Mouse (Mus musculus): Measurements from ENCODE around the gene Sertad3.

Sertad3 gene

DNA sequence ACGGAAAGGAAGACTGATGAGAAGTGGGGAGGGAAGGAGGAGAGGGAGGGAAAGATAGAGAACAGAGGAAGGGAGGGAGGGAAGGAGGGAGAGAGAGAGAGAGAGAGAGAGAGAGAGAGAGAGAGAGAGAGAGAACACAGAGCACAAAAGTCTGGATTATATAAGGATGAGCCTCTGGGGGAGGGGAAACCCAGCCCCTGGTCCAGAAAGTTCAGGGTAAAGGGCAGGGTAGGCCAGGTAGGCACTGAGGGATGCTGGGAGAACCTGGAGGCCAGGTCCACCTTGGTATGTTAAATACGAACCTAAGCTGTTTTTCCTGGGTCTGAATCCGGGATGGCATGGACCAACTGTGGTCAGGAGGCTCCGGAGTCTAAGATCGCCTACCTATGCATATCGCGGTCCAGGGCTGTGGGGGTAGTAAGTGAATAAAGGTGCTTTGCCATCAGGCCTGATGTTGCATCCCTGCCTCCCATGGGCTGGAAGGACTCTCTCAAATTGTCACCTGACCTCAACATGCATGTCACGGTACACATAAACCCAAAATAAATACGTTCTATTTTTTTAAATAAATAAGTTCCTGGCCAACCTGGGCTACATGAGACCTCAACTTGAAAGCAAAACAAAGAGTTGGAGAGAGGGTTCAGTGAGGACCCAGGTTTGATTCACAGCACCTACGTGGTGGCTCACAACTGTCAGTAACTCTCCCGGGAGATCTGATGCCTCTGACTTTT, 2.0 kb upstream of the Sertad3 start:
- no peak for DNase-seq

GRCm38 (mm10) chr7:27472596-27472995, 972 bp upstream of the Sertad3 start:
- DNase-seq = no peak

DNA sequence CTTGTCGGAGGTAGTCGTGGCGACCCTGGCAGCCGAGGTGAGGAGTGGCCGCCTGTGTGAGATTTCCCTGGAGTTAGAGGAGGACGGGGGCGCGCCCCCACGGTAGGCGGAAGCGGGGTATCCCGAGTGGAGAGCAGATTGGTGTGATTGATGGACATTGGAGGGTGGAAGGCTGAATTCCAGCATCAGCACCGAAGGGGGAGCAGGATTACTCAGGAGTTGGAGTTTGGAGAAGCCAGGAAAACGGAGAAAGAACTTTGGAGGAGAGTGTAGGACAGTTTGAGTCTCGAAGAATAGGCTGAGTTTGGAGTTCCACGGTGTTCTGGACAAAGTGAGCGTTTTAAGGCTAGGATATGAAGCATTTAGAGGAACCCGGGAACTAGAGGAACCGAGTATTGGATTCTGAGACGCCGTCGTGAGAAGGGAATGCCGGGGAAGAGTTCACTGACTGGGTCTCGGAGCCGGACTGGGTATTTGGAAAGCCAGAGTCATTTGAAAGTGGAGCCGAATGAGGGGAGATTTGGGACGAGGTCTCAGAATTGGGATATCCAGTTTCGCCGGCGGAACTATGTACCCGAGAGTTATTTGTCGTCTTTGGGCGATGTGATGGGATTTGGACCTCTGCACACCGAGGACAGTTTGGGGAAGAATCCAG, 394 bp downstream of the Sertad3 start:
- DNase-seq = no peak

DNA sequence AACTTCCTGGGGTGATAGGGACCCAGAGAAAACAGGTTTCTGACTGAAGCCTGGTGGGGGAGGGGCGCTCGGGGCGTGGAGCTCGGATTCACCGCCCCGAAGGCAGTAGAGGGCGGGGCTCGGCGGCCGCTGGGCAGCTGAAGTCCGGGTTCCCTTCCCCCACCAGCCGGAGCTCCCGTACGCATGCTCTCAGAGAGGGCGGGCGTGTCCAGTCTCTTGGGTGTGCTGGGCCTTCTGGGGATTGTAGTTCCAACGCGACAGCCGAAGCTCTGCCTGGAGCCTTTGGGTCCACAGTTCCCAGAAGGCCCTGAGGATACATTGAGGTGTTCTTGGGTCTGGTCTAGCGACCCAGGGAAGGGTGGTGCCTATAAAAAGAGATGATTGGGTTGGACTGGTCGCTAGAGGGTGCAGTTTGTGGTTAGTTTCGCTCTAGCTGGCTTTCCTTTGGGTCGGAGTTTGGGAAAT, 954 bp downstream of the Sertad3 start:
- peak; percentile 99 for DNase-seq

DNA sequence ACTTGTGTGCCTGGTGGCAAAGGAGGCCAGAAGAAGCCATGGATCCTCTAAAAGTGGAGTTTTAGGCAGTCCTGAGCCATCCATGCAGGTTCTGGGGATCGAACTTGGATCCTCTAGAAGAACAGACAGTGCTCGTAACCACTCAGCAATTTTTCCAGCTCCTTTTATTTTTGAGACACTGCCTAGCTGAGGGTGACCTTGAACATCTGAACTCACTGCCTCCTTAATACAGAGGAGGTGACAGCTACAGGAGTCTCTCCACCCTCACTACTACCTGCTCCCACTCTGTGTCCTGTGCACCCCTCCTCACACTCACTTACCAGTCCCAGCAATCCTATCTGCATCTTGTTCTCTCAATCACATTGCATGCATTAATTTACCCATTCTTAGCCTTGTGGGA, 2.0 kb downstream of the Sertad3 start:
- DNase-seq = no peak

GRCm38 (mm10) chr7:27476098-27476635, 2.6 kb downstream of the Sertad3 start:
- DNase-seq = no peak

DNA sequence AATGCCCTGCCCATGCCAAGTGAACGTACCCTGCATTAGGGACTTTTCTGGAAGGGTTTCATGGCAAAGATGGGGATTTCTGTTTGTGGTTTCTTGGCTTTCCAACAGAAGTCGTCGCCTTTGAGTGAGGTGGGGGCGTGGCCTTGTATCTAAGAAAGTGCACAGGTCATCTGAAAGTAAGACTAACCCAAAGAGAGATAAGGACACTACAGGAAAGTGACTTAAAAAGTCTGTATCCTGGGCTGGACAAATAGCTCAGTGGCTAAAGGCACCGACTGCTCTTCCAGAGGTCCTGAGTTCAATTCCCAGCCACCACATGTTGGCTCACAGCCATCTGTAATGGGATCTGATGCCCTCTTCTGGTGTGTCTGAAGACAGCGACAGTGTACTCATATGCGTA, 5.0 kb downstream of the Sertad3 start:
- DNase-seq = no peak

- DNase-seq = no peak
These were observed 6.2 kb downstream of the Sertad3 start for GRCm38 (mm10) chr7:27479750-27480149.

- DNase-seq = no peak
These were observed 6.9 kb downstream of the Sertad3 start for GRCm38 (mm10) chr7:27480506-27480905.

- DNase-seq = no peak
These were observed 7.5 kb downstream of the Sertad3 start for GRCm38 (mm10) chr7:27480927-27481626.

- DNase-seq = peak; percentile 81
These were observed 8.0 kb downstream of the Sertad3 start for GRCm38 (mm10) chr7:27481627-27481969.

DNA sequence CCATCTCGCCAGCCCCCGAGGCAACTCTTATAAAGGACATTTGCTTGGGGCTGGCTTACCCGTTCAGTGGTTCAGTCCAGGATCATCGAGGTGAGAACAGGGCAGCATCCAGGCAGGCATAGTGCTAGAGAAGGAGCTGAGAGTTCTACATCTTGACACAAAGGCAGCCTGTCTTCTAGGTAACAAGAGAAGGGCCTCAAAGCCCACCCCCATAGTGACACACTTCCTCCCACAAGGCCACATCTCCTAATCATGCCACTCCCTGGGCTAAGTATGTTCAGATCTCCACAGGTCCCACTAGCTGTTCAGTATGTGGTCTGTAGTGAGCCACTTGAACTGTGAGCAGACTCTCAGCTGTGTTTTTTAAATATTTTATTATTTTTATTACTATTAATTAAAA, 10.3 kb downstream of the Sertad3 start:
- DNase-seq = no peak

- DNase-seq = no peak
These were observed 12.7 kb downstream of the Sertad3 start for GRCm38 (mm10) chr7:27486102-27486769.

DNA sequence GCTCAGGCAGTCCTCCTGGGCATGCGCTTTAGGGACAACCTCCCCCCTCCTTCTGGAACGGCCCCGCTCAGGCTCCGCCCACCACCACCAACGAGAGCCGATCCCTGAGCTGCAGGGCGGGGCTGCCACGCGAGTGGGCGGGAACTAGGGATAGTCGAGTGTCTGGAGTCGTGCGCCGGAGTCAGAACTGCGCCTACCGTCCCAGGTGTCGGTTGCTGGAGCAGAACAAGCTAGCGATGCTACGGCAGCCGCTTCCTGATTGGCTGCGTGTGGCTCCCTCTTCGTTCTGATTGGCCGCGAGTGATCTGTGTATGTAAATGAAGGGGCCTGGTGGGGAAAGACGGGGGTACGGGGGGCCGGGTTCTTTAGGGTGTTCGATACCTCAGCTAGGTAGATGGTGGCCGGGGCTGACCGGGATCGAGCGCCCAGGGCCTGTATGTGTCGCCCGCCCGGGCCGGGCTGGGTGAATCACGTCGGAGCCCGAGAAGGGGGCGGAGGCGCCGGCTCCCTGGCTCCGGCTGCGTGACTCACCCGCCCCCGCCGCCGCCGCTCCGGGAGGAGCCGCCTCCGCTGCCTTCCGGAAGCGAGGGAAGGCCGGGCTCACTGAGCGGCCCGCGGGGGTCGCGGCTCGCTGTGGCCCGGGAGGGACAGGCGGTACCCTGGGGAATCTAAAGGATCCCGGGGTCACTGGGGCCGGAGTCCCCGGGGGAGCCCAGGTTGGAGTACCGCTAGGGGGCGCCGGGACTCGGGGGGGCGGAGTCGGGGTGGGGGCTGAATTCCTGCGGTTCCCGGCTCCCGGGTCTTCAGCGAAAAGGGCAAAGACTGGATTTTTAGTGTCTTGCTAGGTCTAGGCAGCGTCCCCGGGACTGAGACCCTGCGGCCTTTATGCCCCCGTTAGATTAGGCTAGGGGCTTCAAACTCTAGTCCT, 13.5 kb downstream of the Sertad3 start, which contains the start of gene Sertad1:
Sertad1 (plus strand) TSS at position 141 of the 928 bp plus-strand sequence.
- DNase-seq = peak; percentile 100

DNA sequence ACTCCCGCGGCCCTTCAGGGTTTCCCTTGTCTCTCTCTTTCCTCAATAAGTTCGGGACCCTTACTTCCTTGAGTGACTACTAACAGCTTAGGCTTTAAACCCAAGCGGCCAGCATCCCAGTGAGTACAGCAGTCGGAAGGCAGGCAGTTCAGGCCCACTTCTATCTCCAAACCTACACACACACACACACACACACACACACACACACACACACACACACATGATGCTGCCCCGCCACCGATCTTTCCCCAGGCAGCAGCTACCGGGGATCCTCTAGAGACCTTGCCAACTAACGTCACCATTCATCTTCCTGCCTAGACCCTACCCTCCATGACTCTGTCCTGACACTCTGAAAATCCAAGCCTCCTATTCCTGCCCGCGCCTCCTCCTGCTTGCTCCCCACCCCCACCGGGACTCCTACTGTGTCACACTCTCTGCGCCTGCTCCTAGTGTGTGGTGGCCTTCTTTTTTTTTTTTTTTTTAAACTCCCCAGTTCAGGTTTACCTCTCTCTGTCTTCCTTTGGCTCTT, 14.2 kb downstream of the Sertad3 start:
- DNase-seq = peak; percentile 79

DNA sequence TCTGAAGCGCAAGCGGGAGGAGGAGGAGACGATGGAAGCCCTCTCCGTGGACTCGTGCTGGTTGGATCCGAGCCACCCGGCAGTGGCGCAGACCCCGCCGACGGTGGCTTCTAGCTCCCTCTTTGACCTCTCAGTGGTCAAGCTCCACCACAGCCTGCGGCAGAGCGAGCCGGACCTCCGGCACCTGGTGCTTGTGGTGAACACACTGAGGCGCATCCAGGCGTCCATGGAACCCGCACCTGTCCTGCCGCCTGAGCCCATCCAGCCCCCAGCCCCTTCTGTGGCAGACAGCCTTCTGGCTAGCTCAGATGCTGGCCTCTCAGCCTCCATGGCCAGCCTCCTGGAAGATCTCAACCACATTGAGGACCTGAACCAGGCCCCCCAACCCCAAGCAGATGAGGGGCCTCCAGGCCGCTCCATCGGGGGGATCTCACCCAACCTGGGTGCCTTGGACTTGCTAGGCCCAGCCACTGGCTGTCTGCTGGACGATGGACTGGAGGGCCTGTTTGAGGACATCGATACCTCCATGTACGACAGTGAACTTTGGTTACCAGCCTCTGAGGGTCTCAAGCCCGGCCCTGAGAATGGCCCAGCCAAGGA, 15.8 kb downstream of the Sertad3 start:
- no peak for DNase-seq

DNA sequence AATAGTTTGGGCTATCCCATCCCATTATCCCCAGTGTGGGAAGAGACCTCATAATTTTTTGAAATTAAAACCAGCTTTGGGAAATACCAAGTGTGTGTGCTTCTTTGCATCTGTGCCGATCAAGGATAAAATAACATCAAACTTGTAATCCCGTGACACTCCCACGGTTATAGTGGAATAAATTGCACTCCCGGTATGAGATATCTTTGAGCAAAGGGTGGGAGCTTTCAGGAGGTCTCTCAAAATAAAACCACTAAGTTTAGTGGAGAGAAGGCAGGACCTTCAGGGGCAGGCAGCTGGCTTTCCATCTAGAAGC, 16.6 kb downstream of the Sertad3 start:
- no peak for DNase-seq

GRCm38 (mm10) chr7:27490543-27491329, 17.2 kb downstream of the Sertad3 start:
- DNase-seq = peak; percentile 87

- no peak for DNase-seq
These were observed 18.3 kb downstream of the Sertad3 start for GRCm38 (mm10) chr7:27491856-27492255.

- no peak for DNase-seq
These were observed 19.5 kb downstream of the Sertad3 start for GRCm38 (mm10) chr7:27493022-27493421.

Measured in right cerebral cortex, adult 18-20 months (tissue).